Mouse (Mus musculus) lung, postnatal 0 days (tissue): Measurements from ENCODE around the gene Rhebl1.

Experiments used
- CTCF ChIP-seq: IDR thresholded peaks from 2 replicates; pipeline ENCODE4 v1.5.1; 2016; ENCODE audit warnings: antibody characterized with exemption, mild to moderate bottlenecking
- EP300 ChIP-seq: IDR thresholded peaks from 2 replicates; pipeline ENCODE4 v1.6.1; 2016; ENCODE audit warnings: antibody characterized with exemption, mild to moderate bottlenecking, control low read depth

DNA sequence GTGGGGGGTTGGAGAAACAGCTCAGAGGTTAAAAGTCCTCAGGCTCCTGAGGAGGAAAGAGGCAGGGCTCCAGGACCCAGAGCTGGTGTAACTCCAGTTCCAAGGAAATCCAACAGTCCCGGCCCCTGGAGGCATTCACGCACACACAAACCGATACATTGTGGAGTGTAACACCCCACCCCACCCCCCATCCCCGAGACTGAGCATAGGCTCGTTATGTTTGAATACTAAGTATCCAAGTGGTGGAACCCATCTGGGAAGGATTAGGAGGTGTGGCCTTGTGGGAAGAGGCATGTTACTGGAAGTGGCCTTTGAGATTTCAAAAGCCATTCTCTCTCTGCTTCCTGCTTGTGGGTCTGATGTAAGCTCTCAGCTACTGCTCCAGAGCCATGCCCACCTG, 27.2 kb upstream of the Rhebl1 start:
- no peak for TF ChIP-seq CTCF
- no peak for TF ChIP-seq EP300
